Mouse (Mus musculus) spleen, adult 2 months (tissue): ENCODE measurements around the gene Dnah6.

Experiments used
- CTCF ChIP-seq: fragments of 200-500 bp; IDR thresholded peaks from 2 replicates; pipeline ENCODE4 v1.5.1; 2011; ENCODE audit warnings: mild to moderate bottlenecking, inconsistent platforms; ENCODE audit not compliant: insufficient read depth, insufficient read length, insufficient replicate concordance; ENCODE audit errors: extremely low read depth
- POLR2A ChIP-seq: fragments of 200-500 bp; IDR thresholded peaks from 2 replicates; pipeline ENCODE4 v1.6.1; 2011; ENCODE audit warnings: low read depth, low read length, inconsistent platforms

DNA sequence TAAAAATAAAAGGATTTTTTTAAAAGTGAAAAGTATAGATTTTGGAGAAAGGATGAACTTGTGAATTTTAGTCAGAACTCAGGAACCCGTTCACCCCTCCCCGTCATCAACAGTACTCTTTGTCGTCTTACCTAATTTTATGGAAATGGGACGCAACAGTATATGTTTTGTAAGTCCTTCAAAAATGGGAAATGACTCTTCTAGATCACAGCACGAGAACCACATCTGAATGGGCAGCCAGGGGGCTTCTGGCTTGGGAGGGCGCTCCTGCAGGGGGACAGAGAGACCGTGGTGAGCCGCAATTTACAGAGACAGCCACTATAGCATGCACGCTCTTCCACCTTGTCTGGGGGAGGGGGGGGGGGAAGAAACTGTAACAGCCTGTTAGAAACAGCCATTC, 167.9 kb downstream of the Dnah6 start:
- TF ChIP-seq CTCF = no peak
- TF ChIP-seq POLR2A = no peak
